In the genomic region with DNA sequence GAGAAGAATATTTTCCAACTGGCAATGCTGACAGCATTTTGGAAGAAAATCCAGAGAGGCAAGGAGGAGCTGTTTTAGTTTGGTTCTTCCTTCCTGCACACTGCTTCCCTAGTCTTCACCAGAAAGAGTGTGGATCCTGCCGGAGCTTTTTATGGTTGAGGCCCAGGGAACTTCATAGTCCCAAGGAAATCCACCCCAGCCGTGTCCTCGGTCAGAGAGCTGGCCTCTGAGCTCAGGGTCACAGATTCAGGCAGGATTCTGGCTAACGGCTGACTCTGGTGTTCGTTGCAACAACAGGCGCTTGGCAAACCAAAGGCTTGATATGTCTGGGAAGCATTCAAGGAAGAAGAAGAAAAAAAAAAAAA, we compare ENCODE assay signal across 8 mouse cellular contexts. TPM values are rescaled to one million over a fixed set of nuclear protein-coding genes. Genes with fewer than 3 reads are reported as not detected.
A peak's percentile ranks its signal among the peaks of the same experiment; 100 is the strongest.
DNase-seq lines count a peak whose midpoint lies in the region; ATAC-seq and TF ChIP-seq lines count a peak whose summit lies in the region.

No protein-coding gene starts in this region.

- no peaks in the 10 kb centered on the region for H3K27me3 ChIP-seq in lung, embryonic 15.5 days
- no peaks in the 10 kb centered on the region for H3K27me3 ChIP-seq in intestine, postnatal 0 days (replicated peaks; ENCODE audit: control insufficient read depth, insufficient read depth, low read length)
- H3K27me3 ChIP-seq in neural tube, embryonic 15.5 days (replicated peaks) = peaks cover 47% of the 10 kb centered on the region

- ATAC-seq in lung, embryonic 15.5 days (ENCODE audit: borderline replicate concordance, extremely low read depth, low FRiP score, low TSS enrichment) = peak; percentile 9; the same call in 1 of the 2 replicates
- no peak for ATAC-seq in intestine, postnatal 0 days
- no peak for ATAC-seq in neural tube, embryonic 15.5 days (ENCODE audit: low FRiP score)

- TF ChIP-seq CTCF in intestine, postnatal 0 days (IDR thresholded peaks at IDR 0.05; ENCODE audit: low read depth) = no peak

- no peaks in the 10 kb centered on the region for H3K36me3 ChIP-seq in lung, embryonic 15.5 days
- H3K36me3 ChIP-seq in intestine, postnatal 0 days (ENCODE audit: control insufficient read depth, insufficient read depth) = no peaks in the 10 kb centered on the region
- no peaks in the 10 kb centered on the region for H3K36me3 ChIP-seq in neural tube, embryonic 15.5 days

- DNase-seq in adrenal gland, adult 8-10 months = peak; percentile 61
- DNase-seq in adrenal gland, adult 18-20 months (ENCODE audit: low spot score in 2 of 2) = no peak
- no peak for DNase-seq in lung, postnatal 25 days (ENCODE audit: low spot score)
- no peak for DNase-seq in frontal cortex, postnatal 25 days (ENCODE audit: low spot score in 2 of 2)
- DNase-seq in thymus, postnatal 4 days = no peak

- peaks cover 25% of the 10 kb centered on the region for H3K4me1 ChIP-seq in lung, embryonic 15.5 days
- H3K4me1 ChIP-seq in intestine, postnatal 0 days (replicated peaks; ENCODE audit: control insufficient read depth, insufficient read depth, low read length) = 0 out of 2 replicates have a peak, but pooled peaks cover 15% of the 10 kb centered on the region
- H3K4me1 ChIP-seq in neural tube, embryonic 15.5 days = peaks cover 11% of the 10 kb centered on the region

- H3K27ac ChIP-seq in lung, embryonic 15.5 days = peak overlapping the region; percentile 89
- H3K27ac ChIP-seq in intestine, postnatal 0 days (ENCODE audit: low read depth, low read length) = peak overlapping the region; percentile 87
- peak overlapping the region; percentile 60 for H3K27ac ChIP-seq in neural tube, embryonic 15.5 days (replicated peaks)

- H3K9me3 ChIP-seq in lung, embryonic 15.5 days = no peaks in the 10 kb centered on the region
- H3K9me3 ChIP-seq in intestine, postnatal 0 days (ENCODE audit: control insufficient read depth) = no peaks in the 10 kb centered on the region
- no peaks in the 10 kb centered on the region for H3K9me3 ChIP-seq in neural tube, embryonic 15.5 days (replicated peaks)

- no peak overlapping the region for H3K4me3 ChIP-seq in lung, embryonic 15.5 days
- H3K4me3 ChIP-seq in intestine, postnatal 0 days (ENCODE audit: low read depth, low read length) = no peak overlapping the region
- no peak overlapping the region for H3K4me3 ChIP-seq in neural tube, embryonic 15.5 days (replicated peaks)

- 31% methylated on average over 6 of the region's 6 CpGs for WGBS in lung, embryonic 15.5 days
- 9% methylated on average over 6 of the region's 6 CpGs for WGBS in intestine, postnatal 0 days
- 40% methylated on average over 6 of the region's 6 CpGs for WGBS in neural tube, embryonic 15.5 days

- H3K9ac ChIP-seq in lung, embryonic 15.5 days = no peak overlapping the region
- H3K9ac ChIP-seq in intestine, postnatal 0 days (ENCODE audit: low read depth, low read length) = no peak overlapping the region
- H3K9ac ChIP-seq in neural tube, embryonic 15.5 days (replicated peaks) = no peak overlapping the region

- peak overlapping the region; percentile 30; the same call in 1 of the 2 replicates for H3K4me2 ChIP-seq in lung, embryonic 15.5 days
- H3K4me2 ChIP-seq in intestine, postnatal 0 days (replicated peaks; ENCODE audit: low read depth) = peak overlapping the region; percentile 14
- H3K4me2 ChIP-seq in neural tube, embryonic 15.5 days = no peak overlapping the region

RNA-seq across cellular contexts. Expression of a gene that starts 15.6 kb away (rescaled TPM):
- total RNA-seq in adrenal gland, adult 8-10 months (2022) = 100 to 1,000 TPM; 140 to 170 (median 157) TPM
- total RNA-seq in adrenal gland, adult 18-20 months (2021) = 10 to 100 TPM; 73.0 to 98.7 TPM
- polyA plus RNA-seq in lung, embryonic 15.5 days (2015; fragmentation: Nextera tagmentation; extraction: Ambion mirVana) = 68.6 and 73.1 TPM in 2 replicates
- polyA plus RNA-seq in intestine, postnatal 0 days (2015; fragmentation: Nextera tagmentation; extraction: Ambion mirVana) = 43.1 and 46.7 TPM in 2 replicates
- polyA plus RNA-seq in neural tube, embryonic 15.5 days (2015; fragmentation: Nextera tagmentation; extraction: Ambion mirVana) = 15.7 and 25.4 TPM in 2 replicates

RNA-seq across cellular contexts. Expression of a gene that starts 37.6 kb away (rescaled TPM):
- 1 to 10 TPM; 1.6 to 2.4 (median 2.0) TPM for total RNA-seq in adrenal gland, adult 8-10 months (2022)
- 1 to 10 TPM in 1 of 2 experiments, under 1 TPM in 1; 0.67 to 5.5 TPM for total RNA-seq in adrenal gland, adult 18-20 months (2021)
- polyA plus RNA-seq in lung, embryonic 15.5 days (2015; fragmentation: Nextera tagmentation; extraction: Ambion mirVana) = 0.25 and 0.39 TPM in 2 replicates
- 0.20 and 0.52 TPM in 2 replicates for polyA plus RNA-seq in intestine, postnatal 0 days (2015; fragmentation: Nextera tagmentation; extraction: Ambion mirVana)
- 19.2 and 22.4 TPM in 2 replicates for polyA plus RNA-seq in neural tube, embryonic 15.5 days (2015; fragmentation: Nextera tagmentation; extraction: Ambion mirVana)

Comparison
In these comparisons a context has a peak if more than half of its experiments do, and no peak if none do; other contexts are left out.
1. RNA of a gene that starts 37.6 kb away (polyA plus RNA-seq): 19.2 to 22.4 TPM in neural tube, embryonic 15.5 days; 0.25 to 0.39 TPM in lung, embryonic 15.5 days and 0.20 to 0.52 TPM in intestine, postnatal 0 days; every median in the first group is over 10 times any median in the second.
2. Peak in every context shown above with its lines, with median percentiles within 50 percentile points of each other: H3K27ac ChIP-seq.